Comparison of ENCODE assay signal across 8 mouse cellular contexts in genomic region chr10:29361095-29361463, GRCm38 (mm10). TPM values are rescaled to one million over a fixed set of nuclear protein-coding genes. Genes with fewer than 3 reads are reported as not detected.
DNase-seq lines count a peak whose midpoint lies in the region; ATAC-seq and TF ChIP-seq lines count a peak whose summit lies in the region.

No protein-coding gene starts in this region.

- H3K27me3 ChIP-seq in lung, embryonic 16.5 days (ENCODE audit: control insufficient read depth, insufficient read depth, low read depth, low read length) = no peaks in the 10 kb centered on the region
- H3K27me3 ChIP-seq in limb, embryonic 15.5 days = no peaks in the 10 kb centered on the region
- no peaks in the 10 kb centered on the region for H3K27me3 ChIP-seq in stomach, embryonic 14.5 days (ENCODE audit: control insufficient read depth, insufficient read depth, low read length)

- no peak for TF ChIP-seq POLR2A in embryonic fibroblast, embryonic 13.5 days (IDR thresholded peaks at IDR 0.05; ENCODE audit: low read depth, low read length)

- H3K27ac ChIP-seq in lung, embryonic 16.5 days (ENCODE audit: low read length) = peak overlapping the region; percentile 98
- H3K27ac ChIP-seq in embryonic fibroblast, embryonic 13.5 days (ENCODE audit: insufficient read depth, low read length) = peak overlapping the region; percentile 81; the same call in 1 of the 2 replicates
- H3K27ac ChIP-seq in limb, embryonic 15.5 days = peak overlapping the region; percentile 100
- peak overlapping the region; percentile 97 for H3K27ac ChIP-seq in stomach, embryonic 14.5 days (ENCODE audit: low read length)

- DNase-seq in lung, adult 18-20 months = no peak
- DNase-seq in spleen, postnatal 4 days (ENCODE audit: low spot score in 2 of 2) = no peak
- DNase-seq in spleen, adult 12 weeks (ENCODE audit: low spot score) = no peak
- DNase-seq in cerebellum, postnatal 25 days = no peak

- WGBS in lung, embryonic 16.5 days = 2% methylated on average over 6 of the region's 6 CpGs
- 2% methylated on average over 6 of the region's 6 CpGs for WGBS in limb, embryonic 15.5 days
- WGBS in stomach, embryonic 14.5 days = 2% methylated on average over 6 of the region's 6 CpGs

- no peak for TF ChIP-seq CTCF in embryonic fibroblast, embryonic 13.5 days (IDR thresholded peaks at IDR 0.05; ENCODE audit: borderline replicate concordance, insufficient read depth, low read length)

- H3K36me3 ChIP-seq in lung, embryonic 16.5 days (ENCODE audit: control insufficient read depth, insufficient read depth, low read length) = no peaks in the 10 kb centered on the region
- H3K36me3 ChIP-seq in limb, embryonic 15.5 days = no peaks in the 10 kb centered on the region
- H3K36me3 ChIP-seq in stomach, embryonic 14.5 days (ENCODE audit: control insufficient read depth, insufficient read depth, low read length) = no peaks in the 10 kb centered on the region

- H3K9me3 ChIP-seq in lung, embryonic 16.5 days (ENCODE audit: control insufficient read depth, low read length) = no peaks in the 10 kb centered on the region
- H3K9me3 ChIP-seq in limb, embryonic 15.5 days = no peaks in the 10 kb centered on the region
- H3K9me3 ChIP-seq in stomach, embryonic 14.5 days (ENCODE audit: control insufficient read depth, low read depth, low read length) = no peaks in the 10 kb centered on the region

- H3K4me2 ChIP-seq in lung, embryonic 16.5 days (ENCODE audit: low read depth, low read length) = peak overlapping the region; percentile 76
- H3K4me2 ChIP-seq in limb, embryonic 15.5 days = peak overlapping the region; percentile 50
- peak overlapping the region; percentile 55 for H3K4me2 ChIP-seq in stomach, embryonic 14.5 days (replicated peaks; ENCODE audit: low read depth, low read length)

- peak overlapping the region; percentile 98 for H3K9ac ChIP-seq in lung, embryonic 16.5 days (ENCODE audit: low read length)
- peak overlapping the region; percentile 99 for H3K9ac ChIP-seq in limb, embryonic 15.5 days
- peak overlapping the region; percentile 90 for H3K9ac ChIP-seq in stomach, embryonic 14.5 days (replicated peaks; ENCODE audit: low read depth, low read length)

- peaks cover 10% of the 10 kb centered on the region for H3K4me1 ChIP-seq in lung, embryonic 16.5 days (replicated peaks; ENCODE audit: control insufficient read depth, insufficient read depth, low read length)
- no peaks in the 10 kb centered on the region for H3K4me1 ChIP-seq in embryonic fibroblast, embryonic 13.5 days (ENCODE audit: control insufficient read depth, insufficient read depth, low read length)
- peaks cover 4% of the 10 kb centered on the region; the same call in 1 of the 2 replicates for H3K4me1 ChIP-seq in limb, embryonic 15.5 days
- H3K4me1 ChIP-seq in stomach, embryonic 14.5 days (ENCODE audit: control insufficient read depth, insufficient read depth, low read length) = peaks cover 2% of the 10 kb centered on the region; the same call in 1 of the 2 replicates

- ATAC-seq in lung, embryonic 16.5 days (ENCODE audit: low read depth) = no peak
- no peak for ATAC-seq in limb, embryonic 15.5 days (ENCODE audit: insufficient number of reproducible peaks, low FRiP score, low TSS enrichment, low read depth)
- no peak; the same call in 1 of the 2 replicates for ATAC-seq in stomach, embryonic 14.5 days (ENCODE audit: insufficient number of reproducible peaks, insufficient read depth, low FRiP score, low read depth)

- peak overlapping the region; percentile 91 for H3K4me3 ChIP-seq in lung, embryonic 16.5 days (ENCODE audit: low read length)
- H3K4me3 ChIP-seq in embryonic fibroblast, embryonic 13.5 days (ENCODE audit: insufficient read depth, low read length) = peak overlapping the region; percentile 77
- peak overlapping the region; percentile 83 for H3K4me3 ChIP-seq in limb, embryonic 15.5 days
- H3K4me3 ChIP-seq in stomach, embryonic 14.5 days (ENCODE audit: low read depth, low read length) = peak overlapping the region; percentile 91

RNA-seq across cellular contexts. Expression of gene Rnf146, which starts 1.2 kb away (rescaled TPM):
- 52.5 and 53.3 TPM in 2 replicates for polyA plus RNA-seq in lung, embryonic 16.5 days (2015; fragmentation: Nextera tagmentation; extraction: Ambion mirVana)
- 42.9 and 53.4 TPM in 2 replicates for polyA plus RNA-seq in embryonic fibroblast, embryonic 13.5 days (2011; ENCODE audit: insufficient read length, low read depth, missing spikeins)
- polyA plus RNA-seq in limb, embryonic 15.5 days (2015; fragmentation: Nextera tagmentation; extraction: Ambion mirVana) = 50.5 and 62.2 TPM in 2 replicates
- polyA plus RNA-seq in stomach, embryonic 14.5 days (2014; fragmentation: Nextera tagmentation; extraction: Ambion mirVana) = 35.1 and 36.8 TPM in 2 replicates

RNA-seq across cellular contexts. Expression of gene Echdc1, which starts 48.1 kb away (rescaled TPM):
- 21.2 and 22.6 TPM in 2 replicates for polyA plus RNA-seq in lung, embryonic 16.5 days (2015; fragmentation: Nextera tagmentation; extraction: Ambion mirVana)
- polyA plus RNA-seq in embryonic fibroblast, embryonic 13.5 days (2011; ENCODE audit: insufficient read length, low read depth, missing spikeins) = 24.9 and 26.7 TPM in 2 replicates
- polyA plus RNA-seq in limb, embryonic 15.5 days (2015; fragmentation: Nextera tagmentation; extraction: Ambion mirVana) = 29.7 and 30.7 TPM in 2 replicates
- 28.2 and 32.0 TPM in 2 replicates for polyA plus RNA-seq in stomach, embryonic 14.5 days (2014; fragmentation: Nextera tagmentation; extraction: Ambion mirVana)
